Mouse (Mus musculus): ENCODE measurements at regions not wholly inside any gene's neighbourhood (a gene's known extent, or its start where the extent isn't known, plus 50 kb on each side); places are given as distances from the start of the nearest gene placed in this dataset.

- ATAC-seq (replicated peaks in 1 of 2; ENCODE audit: insufficient read depth in 1 of 2, low FRiP score in 2 of 2, low TSS enrichment in 1 of 2, low read depth in 1 of 2, poor library complexity in 2 of 2, severe bottlenecking in 2 of 2): peak; percentile 77 to 90; a peak in 3 of 4 replicates
Measured at GRCm38 (mm10) chr13:110568482-110569179, 173.8 kb downstream of the Plk2 start.

- ATAC-seq (replicated peaks in 1 of 2; ENCODE audit: insufficient read depth in 1 of 2, low FRiP score in 2 of 2, low TSS enrichment in 1 of 2, low read depth in 1 of 2, poor library complexity in 2 of 2, severe bottlenecking in 2 of 2): peak in 1 of 2 experiments; percentile 52; a peak in 1 of 4 replicates
Measured at GRCm38 (mm10) chr13:110569180-110569512, 174.3 kb downstream of the Plk2 start.

- ATAC-seq (replicated peaks in 1 of 2; ENCODE audit: insufficient read depth in 1 of 2, low FRiP score in 2 of 2, low TSS enrichment in 1 of 2, low read depth in 1 of 2, poor library complexity in 2 of 2, severe bottlenecking in 2 of 2): no peak
Measured at GRCm38 (mm10) chr13:110570386-110570785, 175.5 kb downstream of the Plk2 start.

GRCm38 (mm10) chr13:110573360-110574065 lies 178.7 kb downstream of the Plk2 start:
- ATAC-seq (replicated peaks in 1 of 2; ENCODE audit: insufficient read depth in 1 of 2, low FRiP score in 2 of 2, low TSS enrichment in 1 of 2, low read depth in 1 of 2, poor library complexity in 2 of 2, severe bottlenecking in 2 of 2): no peak

- no peak for ATAC-seq (replicated peaks in 1 of 2; ENCODE audit: insufficient read depth in 1 of 2, low FRiP score in 2 of 2, low TSS enrichment in 1 of 2, low read depth in 1 of 2, poor library complexity in 2 of 2, severe bottlenecking in 2 of 2)
Measured at GRCm38 (mm10) chr13:110574764-110575471, 180.1 kb downstream of the Plk2 start.

GRCm38 (mm10) chr13:110578159-110578558 lies 183.3 kb downstream of the Plk2 start:
- no peak for ATAC-seq (replicated peaks in 1 of 2; ENCODE audit: insufficient read depth in 1 of 2, low FRiP score in 2 of 2, low TSS enrichment in 1 of 2, low read depth in 1 of 2, poor library complexity in 2 of 2, severe bottlenecking in 2 of 2)

GRCm38 (mm10) chr13:110580166-110580565 lies 185.3 kb downstream of the Plk2 start:
- no peak for ATAC-seq (replicated peaks in 1 of 2; ENCODE audit: insufficient read depth in 1 of 2, low FRiP score in 2 of 2, low TSS enrichment in 1 of 2, low read depth in 1 of 2, poor library complexity in 2 of 2, severe bottlenecking in 2 of 2)

- no peak for ATAC-seq (replicated peaks in 1 of 2; ENCODE audit: insufficient read depth in 1 of 2, low FRiP score in 2 of 2, low TSS enrichment in 1 of 2, low read depth in 1 of 2, poor library complexity in 2 of 2, severe bottlenecking in 2 of 2)
Measured at GRCm38 (mm10) chr13:110580570-110580969, 185.7 kb downstream of the Plk2 start.

- ATAC-seq (replicated peaks in 1 of 2; ENCODE audit: insufficient read depth in 1 of 2, low FRiP score in 2 of 2, low TSS enrichment in 1 of 2, low read depth in 1 of 2, poor library complexity in 2 of 2, severe bottlenecking in 2 of 2): no peak
Measured at GRCm38 (mm10) chr13:110584765-110585164, 189.9 kb downstream of the Plk2 start.

GRCm38 (mm10) chr13:110594630-110595029 lies 199.8 kb downstream of the Plk2 start:
- no peak for ATAC-seq (replicated peaks in 1 of 2; ENCODE audit: insufficient read depth in 1 of 2, low FRiP score in 2 of 2, low TSS enrichment in 1 of 2, low read depth in 1 of 2, poor library complexity in 2 of 2, severe bottlenecking in 2 of 2)

- ATAC-seq (replicated peaks in 1 of 2; ENCODE audit: insufficient read depth in 1 of 2, low FRiP score in 2 of 2, low TSS enrichment in 1 of 2, low read depth in 1 of 2, poor library complexity in 2 of 2, severe bottlenecking in 2 of 2): no peak
Measured at GRCm38 (mm10) chr13:110599666-110600065, 204.8 kb downstream of the Plk2 start.

GRCm38 (mm10) chr13:110600377-110600776 lies 205.5 kb downstream of the Plk2 start:
- no peak for ATAC-seq (replicated peaks in 1 of 2; ENCODE audit: insufficient read depth in 1 of 2, low FRiP score in 2 of 2, low TSS enrichment in 1 of 2, low read depth in 1 of 2, poor library complexity in 2 of 2, severe bottlenecking in 2 of 2)

GRCm38 (mm10) chr13:110601352-110601751 lies 206.5 kb downstream of the Plk2 start:
- ATAC-seq (replicated peaks in 1 of 2; ENCODE audit: insufficient read depth in 1 of 2, low FRiP score in 2 of 2, low TSS enrichment in 1 of 2, low read depth in 1 of 2, poor library complexity in 2 of 2, severe bottlenecking in 2 of 2): no peak

- ATAC-seq (replicated peaks in 1 of 2; ENCODE audit: insufficient read depth in 1 of 2, low FRiP score in 2 of 2, low TSS enrichment in 1 of 2, low read depth in 1 of 2, poor library complexity in 2 of 2, severe bottlenecking in 2 of 2): no peak
Measured at GRCm38 (mm10) chr13:110601840-110602239, 207.0 kb downstream of the Plk2 start.

GRCm38 (mm10) chr13:110602894-110603293 lies 208.0 kb downstream of the Plk2 start:
- no peak; a peak in 2 of 4 replicates for ATAC-seq (replicated peaks in 1 of 2; ENCODE audit: insufficient read depth in 1 of 2, low FRiP score in 2 of 2, low TSS enrichment in 1 of 2, low read depth in 1 of 2, poor library complexity in 2 of 2, severe bottlenecking in 2 of 2)

GRCm38 (mm10) chr13:110619010-110619409 lies 224.2 kb downstream of the Plk2 start:
- no peak for ATAC-seq (replicated peaks in 1 of 2; ENCODE audit: insufficient read depth in 1 of 2, low FRiP score in 2 of 2, low TSS enrichment in 1 of 2, low read depth in 1 of 2, poor library complexity in 2 of 2, severe bottlenecking in 2 of 2)

- ATAC-seq (replicated peaks in 1 of 2; ENCODE audit: insufficient read depth in 1 of 2, low FRiP score in 2 of 2, low TSS enrichment in 1 of 2, low read depth in 1 of 2, poor library complexity in 2 of 2, severe bottlenecking in 2 of 2): no peak
Measured at GRCm38 (mm10) chr13:110627136-110627535, 232.3 kb downstream of the Plk2 start.

GRCm38 (mm10) chr13:110627732-110628131 lies 232.9 kb downstream of the Plk2 start:
- ATAC-seq (replicated peaks in 1 of 2; ENCODE audit: insufficient read depth in 1 of 2, low FRiP score in 2 of 2, low TSS enrichment in 1 of 2, low read depth in 1 of 2, poor library complexity in 2 of 2, severe bottlenecking in 2 of 2): no peak

Data from hematopoietic stem cell, adult 5-6 weeks (primary cell).